Mouse (Mus musculus) liver, embryonic 14.5 days (tissue): ENCODE data around the gene Bclaf3. TPM values are rescaled to one million over a fixed set of nuclear protein-coding genes. Genes with fewer than 3 reads are reported as not detected.

Source experiments
- ATAC-seq: fragments of 200-750 bp; cut with Nextera tagmentation; 2 replicates; pipeline ENCODE4 v1.8.0; 2017; ENCODE audit warnings: moderate number of reproducible peaks, mild to moderate bottlenecking, moderate library complexity; ENCODE audit not compliant: insufficient read depth
- DNase-seq, 3 experiments: peaks; one replicate each; pipeline ENCODE4 v3.0.0-alpha.2; 2012 to 2013; ENCODE audit warnings: low read depth in 3 of 3, low spot score in 3 of 3
- H3K27ac ChIP-seq: fragments of 300-500 bp; sonication (generic); 2 replicates; pipeline ENCODE4 v1.5.1; 2014; ENCODE audit warnings: moderate library complexity, mild to moderate bottlenecking, control low read depth, inconsistent platforms
- H3K27me3 ChIP-seq: fragments of 300-500 bp; sonication (generic); 2 replicates; pipeline ENCODE4 v1.6.1; 2014; ENCODE audit warnings: mild to moderate bottlenecking, low read length, moderate library complexity; ENCODE audit not compliant: control insufficient read depth, insufficient read depth
- H3K36me3 ChIP-seq: fragments of 300-500 bp; sonication (generic); replicated peaks from 2 replicates; pipeline ENCODE4 v1.6.1; 2014; ENCODE audit warnings: low read depth; ENCODE audit not compliant: control insufficient read depth, insufficient read depth
- H3K4me1 ChIP-seq, 2 experiments: fragments of 200-500 bp in 1 of 2; fragments of 300-500 bp in 1 of 2; sonication (generic) in 1 of 2; replicated peaks; 2 replicates each; pipeline ENCODE4 v1.6.1; 2012 to 2014; ENCODE audit warnings: antibody characterized with exemption in 1 of 2, inconsistent platforms in 1 of 2, low read length in 1 of 2; ENCODE audit not compliant: control insufficient read depth in 2 of 2, insufficient read depth in 2 of 2
- H3K4me2 ChIP-seq: fragments of 300-500 bp; sonication (generic); 2 replicates; pipeline ENCODE4 v1.6.1; 2014; ENCODE audit warnings: low read depth, mild to moderate bottlenecking, control low read depth, moderate library complexity
- H3K4me3 ChIP-seq, 2 experiments: fragments of 200-500 bp in 1 of 2; fragments of 300-500 bp in 1 of 2; sonication (generic) in 1 of 2; 2 replicates each; pipeline ENCODE4 v1.5.1; 2012 to 2014; ENCODE audit warnings: low read depth in 2 of 2, low read length in 2 of 2, mild to moderate bottlenecking in 2 of 2, control low read depth in 1 of 2, inconsistent platforms in 1 of 2, moderate library complexity in 1 of 2; ENCODE audit not compliant: insufficient read depth in 1 of 2
- H3K9ac ChIP-seq: fragments of 300-500 bp; sonication (generic); replicated peaks from 2 replicates; pipeline ENCODE4 v1.6.1; 2014; ENCODE audit warnings: mild to moderate bottlenecking, control low read depth, moderate library complexity
- H3K9me3 ChIP-seq: fragments of 300-500 bp; sonication (generic); 2 replicates; pipeline ENCODE4 v1.6.1; 2016; ENCODE audit warnings: low read length, mixed read lengths; ENCODE audit not compliant: control insufficient read depth
- CTCF ChIP-seq: IDR thresholded peaks from 2 replicates; pipeline ENCODE4 v1.5.1; 2016; ENCODE audit warnings: antibody characterized with exemption, low read depth, control low read depth
- EP300 ChIP-seq: IDR thresholded peaks from 2 replicates; pipeline ENCODE4 v1.6.1; 2016; ENCODE audit warnings: antibody characterized with exemption, low read depth
- WGBS: fragments of 180-500 bp; shearing (Covaris S2); extraction: QIAGEN DNeasy Blood & Tissue Kit; methylation state at CpG from one replicate; pipeline ENCODE4 v1.1.7; 2014; ENCODE audit not compliant: insufficient replicate concordance; 5-methylcytosine and 5-hydroxymethylcytosine counted together
- polyA plus RNA-seq, 2 experiments: library from polyadenylated mRNA; depleted of rRNA in 1 of 2; stranded (reverse) in 1 of 2; unstranded in 1 of 2; fragments of >200 nt; fragmentation: Nextera tagmentation in 1 of 2; extraction: Ambion mirVana in 1 of 2; gene quantifications; 2 replicates each; pipeline versions ENCODE4 v1.2.1 to v1.2.3; 2012 to 2014

Bclaf3 gene
- polyA plus RNA-seq, 2 experiments = 5.8 to 6.6 TPM

DNA sequence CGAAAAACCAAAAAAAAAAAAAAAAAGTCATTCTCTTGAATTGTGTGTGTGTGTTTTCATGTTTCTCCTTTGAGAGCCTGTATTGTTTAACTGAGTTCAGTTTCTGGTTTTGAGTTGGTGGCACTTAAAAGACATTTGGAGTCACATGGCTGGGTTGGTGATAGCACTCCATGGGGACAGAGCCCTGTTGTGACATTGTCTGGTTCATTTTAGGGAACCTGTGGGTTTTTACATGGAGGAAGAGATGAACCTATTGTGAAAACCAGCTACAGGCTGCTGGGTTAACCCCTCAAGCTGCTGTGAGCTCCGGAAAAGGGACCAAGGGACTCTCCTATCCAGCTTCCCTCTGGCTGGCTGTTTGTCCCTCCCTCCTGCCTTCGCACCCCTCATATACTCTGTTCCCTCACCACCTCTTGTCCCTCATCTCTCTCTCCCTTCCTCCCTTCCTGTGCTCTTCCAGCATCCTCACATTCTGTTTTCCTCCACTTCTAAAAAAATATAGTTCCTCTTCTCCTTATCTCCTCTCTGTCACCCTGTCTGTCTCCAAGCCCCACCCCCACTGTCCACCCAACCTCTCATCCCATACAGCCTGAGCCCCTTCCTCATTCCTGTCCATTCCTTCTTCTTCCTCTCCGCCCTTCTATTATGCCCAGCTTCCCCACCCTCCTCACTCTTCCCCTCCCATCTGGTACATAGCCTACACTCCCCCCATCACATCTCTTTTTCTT lies 112.2 kb downstream of the Bclaf3 start:
- Histone ChIP-seq H3K9me3 (no peaks in the 10 kb centered on the region), H3K4me2 (no peak overlapping the region), H3K27ac (no peak overlapping the region), H3K36me3 (no peaks in the 10 kb centered on the region), H3K9ac (no peak overlapping the region), H3K4me1 (peaks cover 2 to 10% of the 10 kb centered on the region in 2 experiments; a peak in 1 of 4 replicates), H3K27me3 (no peaks in the 10 kb centered on the region), H3K4me3 (no peak overlapping the region)
- DNase-seq (no peak), ATAC-seq (0 out of 2 replicates have a peak, but pooled peaks have one; percentile 41)
- TF ChIP-seq EP300 (no peak), CTCF (no peak)
- WGBS = 30% methylated on average over 3 of the region's 4 CpGs

DNA sequence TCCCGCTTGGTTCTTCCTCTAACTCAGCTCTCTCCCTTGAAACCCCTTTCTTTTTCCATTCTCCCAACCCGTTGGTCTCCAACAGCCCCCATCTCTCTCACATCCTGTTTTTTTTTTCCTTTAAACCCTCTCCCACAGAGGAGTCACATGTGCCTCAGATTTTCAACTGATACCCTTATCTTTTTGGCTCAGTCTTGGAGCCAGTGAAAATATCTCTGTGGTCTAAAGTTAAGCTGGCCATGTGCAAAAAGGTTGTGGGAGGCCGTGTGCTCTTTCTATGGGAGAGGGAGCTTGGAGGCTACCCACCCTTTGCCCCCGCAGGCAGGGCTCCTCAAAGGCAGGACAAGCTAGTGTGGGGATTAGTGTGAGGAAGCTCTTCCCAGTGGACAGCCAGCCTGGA lies 113.5 kb downstream of the Bclaf3 start:
- Histone ChIP-seq H3K4me1 (peaks cover 2 to 10% of the 10 kb centered on the region in 2 experiments; a peak in 1 of 4 replicates), H3K4me2 (no peak overlapping the region), H3K27ac (no peak overlapping the region), H3K4me3 (no peak overlapping the region), H3K27me3 (no peaks in the 10 kb centered on the region), H3K9ac (no peak overlapping the region), H3K36me3 (no peaks in the 10 kb centered on the region), H3K9me3 (no peaks in the 10 kb centered on the region)
- no peak for TF ChIP-seq CTCF
- no peak for TF ChIP-seq EP300
- ATAC-seq = peak; percentile 28; the same call in 1 of the 2 replicates
- DNase-seq = no peak
- WGBS = 27% methylated on average over 4 of the region's 4 CpGs

Other genes with a start within 250 kb of the Bclaf3 start
- 6.4 and 66.9 TPM in 2 replicates for gene Eif1ax, start 154.5 kb upstream of the Bclaf3 start, polyA plus RNA-seq (2012; rRNA removed)
- gene Eif1ax, start 154.5 kb upstream of the Bclaf3 start, polyA plus RNA-seq (2014; fragmentation: Nextera tagmentation; extraction: Ambion mirVana) = 74.5 and 75.5 TPM in 2 replicates
- 0.02 TPM in 1 of 2 replicates, not detected in the other for gene Map7d2, start 112.1 kb upstream of the Bclaf3 start, polyA plus RNA-seq (2012; rRNA removed)
- not detected in 2 replicates for gene Map7d2, start 112.1 kb upstream of the Bclaf3 start, polyA plus RNA-seq (2014; fragmentation: Nextera tagmentation; extraction: Ambion mirVana)
- 3.0 and 4.0 TPM in 2 replicates for gene Sh3kbp1, start 100.6 kb downstream of the Bclaf3 start, polyA plus RNA-seq (2012; rRNA removed)
- 9.9 and 11.2 TPM in 2 replicates for gene Sh3kbp1, start 100.6 kb downstream of the Bclaf3 start, polyA plus RNA-seq (2014; fragmentation: Nextera tagmentation; extraction: Ambion mirVana)